Mouse (Mus musculus) liver, adult 2 months (tissue): ENCODE measurements around the gene Dapk1.

Experiments used
- CTCF ChIP-seq: fragments of 200-500 bp; IDR thresholded peaks from 2 replicates; pipeline ENCODE4 v1.5.1; 2011; ENCODE audit warnings: low read depth, low read length, control low read depth
- POLR2A ChIP-seq: fragments of 200-500 bp; IDR thresholded peaks from 2 replicates; pipeline ENCODE4 v1.6.1; 2011; ENCODE audit warnings: low read length, control low read depth; ENCODE audit not compliant: insufficient read depth; ENCODE audit errors: extremely low read depth

- TF ChIP-seq CTCF (no peak), POLR2A (no peak)
Measured at GRCm38 (mm10) chr13:60614154-60614553, 12.4 kb downstream of the Dapk1 start.
